Comparison of ENCODE assay signal across 8 mouse cellular contexts in the genomic region with DNA sequence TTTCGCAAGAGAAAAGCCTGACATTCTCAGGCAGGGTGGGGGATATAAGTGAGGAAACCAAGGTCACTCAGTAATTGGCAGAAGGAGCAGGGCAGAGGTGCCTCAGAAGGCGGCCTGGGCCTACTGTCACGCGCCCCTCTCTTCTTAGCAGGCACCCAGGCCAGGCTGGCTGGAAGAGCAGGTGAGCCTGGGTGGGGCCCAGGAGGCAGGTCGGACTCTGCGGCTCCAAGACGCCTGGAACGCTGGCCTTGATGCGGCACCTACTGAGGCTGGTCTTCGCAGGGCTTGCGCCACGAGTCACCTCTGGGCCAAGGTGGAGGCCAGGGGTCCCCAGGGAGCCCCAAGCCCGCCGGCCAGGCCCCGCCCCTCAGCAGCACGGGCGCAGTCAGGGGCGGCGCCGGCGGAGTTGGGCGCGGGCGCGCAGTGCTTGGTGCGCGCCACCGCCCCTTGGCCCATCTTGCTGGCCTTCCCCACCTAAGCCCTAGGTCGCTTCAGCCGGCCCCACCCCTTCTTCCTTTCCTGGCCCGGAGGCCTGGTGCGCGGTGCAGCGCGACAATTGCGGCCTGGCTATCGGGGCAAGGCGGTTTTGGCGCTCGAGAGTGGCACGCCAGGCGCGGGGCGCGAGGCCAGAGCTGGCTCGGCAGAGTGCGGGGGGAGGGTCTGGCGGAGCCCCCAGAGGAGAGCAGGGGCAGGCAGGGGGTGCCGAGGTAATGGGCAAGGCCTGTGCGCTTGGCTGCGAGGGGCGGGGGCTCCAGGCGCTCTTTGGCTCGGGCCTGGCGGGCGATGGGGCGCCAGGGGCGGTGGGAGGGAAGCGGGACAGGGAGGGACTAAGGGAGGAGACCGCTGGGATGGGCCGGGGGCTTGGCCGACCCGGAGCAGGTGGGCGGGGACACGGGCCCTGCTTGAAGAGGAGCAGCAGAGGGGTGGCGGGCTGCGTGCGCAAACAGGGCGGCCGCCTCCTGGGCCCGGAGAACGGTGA. TPM values are rescaled to one million over a fixed set of nuclear protein-coding genes. Genes with fewer than 3 reads are reported as not detected.
DNase-seq lines count a peak whose midpoint lies in the region; ATAC-seq and TF ChIP-seq lines count a peak whose summit lies in the region.

A gene (plus strand): TSS at position 552 of the 979 bp plus-strand sequence.

- no peaks in the 10 kb centered on the region for H3K36me3 ChIP-seq in intestine, postnatal 0 days (ENCODE audit: control insufficient read depth, insufficient read depth)
- no peaks in the 10 kb centered on the region for H3K36me3 ChIP-seq in liver, embryonic 13.5 days
- H3K36me3 ChIP-seq in neural tube, embryonic 14.5 days (ENCODE audit: control insufficient read depth, insufficient read depth, low read length): no peaks in the 10 kb centered on the region

- H3K9me3 ChIP-seq in intestine, postnatal 0 days (ENCODE audit: control insufficient read depth): no peaks in the 10 kb centered on the region
- H3K9me3 ChIP-seq in liver, embryonic 13.5 days (replicated peaks): no peaks in the 10 kb centered on the region
- H3K9me3 ChIP-seq in neural tube, embryonic 14.5 days (ENCODE audit: control insufficient read depth, low read length): no peaks in the 10 kb centered on the region

- 25% methylated on average over 58 of the region's 72 CpGs for WGBS in intestine, postnatal 0 days
- 15% methylated on average over 63 of the region's 72 CpGs for WGBS in liver, embryonic 13.5 days (ENCODE audit: insufficient replicate concordance)
- 16% methylated on average over 39 of the region's 72 CpGs for WGBS in neural tube, embryonic 14.5 days

- H3K4me3 ChIP-seq in intestine, postnatal 0 days (ENCODE audit: low read depth, low read length): peak within 1 kb of the TSS; percentile 40
- H3K4me3 ChIP-seq in liver, embryonic 13.5 days (replicated peaks): peak within 1 kb of the TSS; percentile 31
- peak within 1 kb of the TSS; percentile 53 for H3K4me3 ChIP-seq in neural tube, embryonic 14.5 days (ENCODE audit: low read depth, low read length)

- H3K27ac ChIP-seq in intestine, postnatal 0 days (ENCODE audit: low read depth, low read length): no peak within 1 kb of the TSS
- no peak within 1 kb of the TSS for H3K27ac ChIP-seq in liver, embryonic 13.5 days
- peak within 1 kb of the TSS; percentile 39; the same call in 1 of the 2 replicates for H3K27ac ChIP-seq in neural tube, embryonic 14.5 days (ENCODE audit: low read depth, low read length)

- H3K4me2 ChIP-seq in intestine, postnatal 0 days (replicated peaks; ENCODE audit: low read depth): peak within 1 kb of the TSS; percentile 63
- H3K4me2 ChIP-seq in liver, embryonic 13.5 days: peak within 1 kb of the TSS; percentile 45
- peak within 1 kb of the TSS; percentile 54 for H3K4me2 ChIP-seq in neural tube, embryonic 14.5 days (ENCODE audit: low read depth, low read length)

- no peaks in the 10 kb centered on the region for H3K27me3 ChIP-seq in intestine, postnatal 0 days (replicated peaks; ENCODE audit: control insufficient read depth, insufficient read depth, low read length)
- H3K27me3 ChIP-seq in liver, embryonic 13.5 days: peaks cover 25% of the 10 kb centered on the region
- no peaks in the 10 kb centered on the region for H3K27me3 ChIP-seq in neural tube, embryonic 14.5 days (ENCODE audit: control insufficient read depth, insufficient read depth, low read length)

- no peak for TF ChIP-seq CTCF in intestine, postnatal 0 days (IDR thresholded peaks at IDR 0.05; ENCODE audit: low read depth)

- ATAC-seq in intestine, postnatal 0 days: peak; percentile 22
- ATAC-seq in liver, embryonic 13.5 days (ENCODE audit: low read depth): no peak; the same call in 1 of the 2 replicates
- ATAC-seq in neural tube, embryonic 14.5 days (ENCODE audit: low read depth): peak; percentile 89

- H3K4me1 ChIP-seq in intestine, postnatal 0 days (replicated peaks; ENCODE audit: control insufficient read depth, insufficient read depth, low read length): no peaks in the 10 kb centered on the region
- no peaks in the 10 kb centered on the region for H3K4me1 ChIP-seq in liver, embryonic 13.5 days (replicated peaks)
- H3K4me1 ChIP-seq in neural tube, embryonic 14.5 days (ENCODE audit: control insufficient read depth, insufficient read depth, low read length): no peaks in the 10 kb centered on the region

- DNase-seq in heart, adult 11 months: peak; percentile 95
- no peak for DNase-seq in heart, adult 8-10 months (ENCODE audit: low spot score)
- DNase-seq in embryo, embryonic 11.5 days (ENCODE audit: low read depth, low spot score): peak; percentile 44
- DNase-seq in gastrocnemius, postnatal 4 days (ENCODE audit: low spot score in 2 of 2): peak; percentile 62 to 74
- DNase-seq in liver, embryonic 13.5 days: no peak
- peak; percentile 15 for DNase-seq in urinary bladder, postnatal 25 days (ENCODE audit: low spot score)

- H3K9ac ChIP-seq in intestine, postnatal 0 days (ENCODE audit: low read depth, low read length): peak within 1 kb of the TSS; percentile 17
- no peak within 1 kb of the TSS for H3K9ac ChIP-seq in liver, embryonic 13.5 days
- peak within 1 kb of the TSS; percentile 79 for H3K9ac ChIP-seq in neural tube, embryonic 14.5 days (replicated peaks; ENCODE audit: low read depth, low read length)

RNA-seq across cellular contexts. Expression of the gene that starts here (rescaled TPM):
- total RNA-seq in heart, adult 8-10 months (2022): 1 to 10 TPM; 4.0 to 7.3 (median 5.3) TPM
- total RNA-seq in gastrocnemius, postnatal 4 days (2021): 10 to 100 TPM; 31.3 to 35.1 TPM
- 2.0 and 2.1 TPM in 2 replicates for polyA plus RNA-seq in intestine, postnatal 0 days (2015; fragmentation: Nextera tagmentation; extraction: Ambion mirVana)
- 0.85 and 1.3 TPM in 2 replicates for polyA plus RNA-seq in liver, embryonic 13.5 days (2015; fragmentation: Nextera tagmentation; extraction: Ambion mirVana)
- 11.6 and 14.7 TPM in 2 replicates for polyA plus RNA-seq in neural tube, embryonic 14.5 days (2014; fragmentation: Nextera tagmentation; extraction: Ambion mirVana)

Comparison
In these comparisons a context has a peak if more than half of its experiments do, and no peak if none do; other contexts are left out.
1. DNase-seq: peak in heart, adult 11 months (single experiment), embryo, embryonic 11.5 days (single experiment), gastrocnemius, postnatal 4 days (2 of 2) and urinary bladder, postnatal 25 days (single experiment); none in heart, adult 8-10 months (single experiment) and liver, embryonic 13.5 days (single experiment).
2. Peak in every context shown above with its lines, with median percentiles within 50 percentile points of each other: H3K4me2 ChIP-seq and H3K4me3 ChIP-seq.